Mouse (Mus musculus) stomach, embryonic 14.5 days (tissue): Measurements from ENCODE around the gene Elf5. TPM values are rescaled to one million over a fixed set of nuclear protein-coding genes. Genes with fewer than 3 reads are reported as not detected.

Source experiments
- ATAC-seq: fragments of 200-750 bp; cut with Nextera tagmentation; 2 replicates; pipeline ENCODE4 v1.8.0; 2017; ENCODE audit warnings: low read depth, moderate TSS enrichment; ENCODE audit not compliant: insufficient number of reproducible peaks, insufficient read depth, low FRiP score
- H3K27ac ChIP-seq: fragments of 300-500 bp; sonication (generic); 2 replicates; pipeline ENCODE4 v1.5.1; 2014; ENCODE audit warnings: mild to moderate bottlenecking, low read length, moderate library complexity, mixed read lengths
- H3K27me3 ChIP-seq: fragments of 300-500 bp; sonication (generic); 2 replicates; pipeline ENCODE4 v1.6.1; 2014; ENCODE audit warnings: low read length, control low read depth, mixed read lengths; ENCODE audit not compliant: control insufficient read depth, insufficient read depth
- H3K36me3 ChIP-seq: fragments of 300-500 bp; sonication (generic); 2 replicates; pipeline ENCODE4 v1.6.1; 2014; ENCODE audit warnings: mild to moderate bottlenecking, control low read depth, low read length, moderate library complexity, mixed read lengths; ENCODE audit not compliant: control insufficient read depth, insufficient read depth
- H3K4me1 ChIP-seq: fragments of 300-500 bp; sonication (generic); 2 replicates; pipeline ENCODE4 v1.6.1; 2014; ENCODE audit warnings: low read length, control low read depth, mixed read lengths; ENCODE audit not compliant: control insufficient read depth, insufficient read depth
- H3K4me2 ChIP-seq: fragments of 300-500 bp; sonication (generic); replicated peaks from 2 replicates; pipeline ENCODE4 v1.6.1; 2014; ENCODE audit warnings: low read depth, low read length, control low read depth
- H3K4me3 ChIP-seq: fragments of 300-500 bp; sonication (generic); 2 replicates; pipeline ENCODE4 v1.5.1; 2014; ENCODE audit warnings: low read depth, low read length, control low read depth
- H3K9ac ChIP-seq: fragments of 300-500 bp; sonication (generic); replicated peaks from 2 replicates; pipeline ENCODE4 v1.6.1; 2014; ENCODE audit warnings: low read depth, mild to moderate bottlenecking, control low read depth, low read length, moderate library complexity, mixed read lengths
- H3K9me3 ChIP-seq: fragments of 300-500 bp; sonication (generic); 2 replicates; pipeline ENCODE4 v1.6.1; 2016; ENCODE audit warnings: low read depth, low read length, control low read depth; ENCODE audit not compliant: control insufficient read depth
- WGBS: fragments of 180-500 bp; shearing (Covaris S2); extraction: QIAGEN DNeasy Blood & Tissue Kit; methylation state at CpG from one replicate; pipeline ENCODE4 v1.1.7; 2014; 5-methylcytosine and 5-hydroxymethylcytosine counted together
- polyA plus RNA-seq: library from polyadenylated mRNA; unstranded; fragments of >200 nt; fragmentation: Nextera tagmentation; extraction: Ambion mirVana; gene quantifications from 2 replicates; pipeline ENCODE4 v1.2.1, GENCODE M21; 2014

The Elf5 gene
- polyA plus RNA-seq, 1 experiment from 2014 or later = 3.0 TPM

GRCm38 (mm10) chr2:103457048-103457447 lies 45.6 kb downstream of the Elf5 start:
- ATAC-seq = no peak

GRCm38 (mm10) chr2:103457628-103458027 lies 46.1 kb downstream of the Elf5 start:
- H3K27me3 ChIP-seq = no peaks in the 10 kb centered on the region
- H3K9me3 ChIP-seq = no peaks in the 10 kb centered on the region
- WGBS = 88% methylated on average over 7 of the region's 7 CpGs
- ATAC-seq = no peak
- H3K9ac ChIP-seq = no peak overlapping the region
- H3K4me3 ChIP-seq = no peak overlapping the region
- H3K27ac ChIP-seq = no peak overlapping the region
- no peak overlapping the region for H3K4me2 ChIP-seq
- peaks cover 41% of the 10 kb centered on the region for H3K36me3 ChIP-seq
- H3K4me1 ChIP-seq = 0 out of 2 replicates have a peak, but pooled peaks cover 2% of the 10 kb centered on the region

More at GRCm38 (mm10) chr2:103457048-103457447, 45.6 kb downstream of the Elf5 start:
- 0 out of 2 replicates have a peak, but pooled peaks cover 2% of the 10 kb centered on the region for H3K4me1 ChIP-seq
- H3K4me2 ChIP-seq = no peak overlapping the region
- H3K9ac ChIP-seq = no peak overlapping the region
- no peak overlapping the region for H3K4me3 ChIP-seq
- WGBS = 85% methylated on average over 5 of the region's 5 CpGs
- no peaks in the 10 kb centered on the region for H3K9me3 ChIP-seq
- peaks cover 41% of the 10 kb centered on the region for H3K36me3 ChIP-seq
- no peaks in the 10 kb centered on the region for H3K27me3 ChIP-seq
- H3K27ac ChIP-seq = no peak overlapping the region

- no peak for ATAC-seq
- 92% methylated on average over 10 of the region's 10 CpGs for WGBS
Measured at GRCm38 (mm10) chr2:103459069-103459468, 47.6 kb downstream of the Elf5 start.

GRCm38 (mm10) chr2:103461210-103461609 lies 49.7 kb downstream of the Elf5 start:
- 80% methylated on average over 8 of the region's 8 CpGs for WGBS
- Histone ChIP-seq H3K9ac (no peak overlapping the region), H3K36me3 (peaks cover 24% of the 10 kb centered on the region), H3K4me2 (no peak overlapping the region), H3K27ac (no peak overlapping the region), H3K4me1 (0 out of 2 replicates have a peak, but pooled peaks cover 2% of the 10 kb centered on the region), H3K9me3 (no peaks in the 10 kb centered on the region), H3K27me3 (no peaks in the 10 kb centered on the region), H3K4me3 (no peak overlapping the region)
- ATAC-seq = no peak

More at GRCm38 (mm10) chr2:103459069-103459468, 47.6 kb downstream of the Elf5 start:
- H3K4me2 ChIP-seq = no peak overlapping the region
- no peaks in the 10 kb centered on the region for H3K9me3 ChIP-seq
- H3K4me1 ChIP-seq = 0 out of 2 replicates have a peak, but pooled peaks cover 2% of the 10 kb centered on the region
- no peak overlapping the region for H3K9ac ChIP-seq
- H3K27ac ChIP-seq = no peak overlapping the region
- no peaks in the 10 kb centered on the region for H3K27me3 ChIP-seq
- H3K4me3 ChIP-seq = no peak overlapping the region
- H3K36me3 ChIP-seq = peaks cover 41% of the 10 kb centered on the region

GRCm38 (mm10) chr2:103461743-103462142 lies 50.3 kb downstream of the Elf5 start:
- H3K9me3 ChIP-seq = no peaks in the 10 kb centered on the region
- no peaks in the 10 kb centered on the region for H3K27me3 ChIP-seq
- peaks cover 22% of the 10 kb centered on the region for H3K36me3 ChIP-seq
- ATAC-seq = no peak
- no peak overlapping the region for H3K9ac ChIP-seq
- no peak overlapping the region for H3K4me2 ChIP-seq
- WGBS = 20% methylated on average over 9 of the region's 9 CpGs
- no peak overlapping the region for H3K4me3 ChIP-seq
- H3K4me1 ChIP-seq = 0 out of 2 replicates have a peak, but pooled peaks cover 2% of the 10 kb centered on the region
- H3K27ac ChIP-seq = peak overlapping the region; percentile 4; the same call in 1 of the 2 replicates

- no peak overlapping the region for H3K4me3 ChIP-seq
- no peak overlapping the region for H3K27ac ChIP-seq
- WGBS = 87% methylated on average over 5 of the region's 5 CpGs
- ATAC-seq = no peak
- H3K27me3 ChIP-seq = no peaks in the 10 kb centered on the region
- H3K4me2 ChIP-seq = no peak overlapping the region
- H3K9ac ChIP-seq = no peak overlapping the region
- H3K36me3 ChIP-seq = peaks cover 25% of the 10 kb centered on the region
- H3K4me1 ChIP-seq = 0 out of 2 replicates have a peak, but pooled peaks cover 2% of the 10 kb centered on the region
- no peaks in the 10 kb centered on the region for H3K9me3 ChIP-seq
Measured at GRCm38 (mm10) chr2:103462746-103463145, 51.3 kb downstream of the Elf5 start.

- peaks cover 22% of the 10 kb centered on the region for H3K36me3 ChIP-seq
- ATAC-seq = no peak
- H3K27me3 ChIP-seq = no peaks in the 10 kb centered on the region
- no peak overlapping the region for H3K4me2 ChIP-seq
- 96% methylated on average over 8 of the region's 8 CpGs for WGBS
- H3K4me1 ChIP-seq = 0 out of 2 replicates have a peak, but pooled peaks cover 2% of the 10 kb centered on the region
- no peak overlapping the region for H3K9ac ChIP-seq
- H3K9me3 ChIP-seq = no peaks in the 10 kb centered on the region
- no peak overlapping the region for H3K27ac ChIP-seq
- no peak overlapping the region for H3K4me3 ChIP-seq
Measured at GRCm38 (mm10) chr2:103464524-103464923, 53.0 kb downstream of the Elf5 start.

- no peak for ATAC-seq
- WGBS = 90% methylated on average over 11 of the region's 11 CpGs
- Histone ChIP-seq H3K4me1 (0 out of 2 replicates have a peak, but pooled peaks cover 2% of the 10 kb centered on the region), H3K4me3 (no peak overlapping the region), H3K9ac (no peak overlapping the region), H3K27me3 (no peaks in the 10 kb centered on the region), H3K9me3 (no peaks in the 10 kb centered on the region), H3K27ac (no peak overlapping the region), H3K36me3 (peaks cover 24% of the 10 kb centered on the region), H3K4me2 (no peak overlapping the region)
Measured at GRCm38 (mm10) chr2:103465429-103465828, 53.9 kb downstream of the Elf5 start.

GRCm38 (mm10) chr2:103466272-103466671 lies 54.8 kb downstream of the Elf5 start:
- 0 out of 2 replicates have a peak, but pooled peaks cover 2% of the 10 kb centered on the region for H3K4me1 ChIP-seq
- peaks cover 29% of the 10 kb centered on the region for H3K36me3 ChIP-seq
- 72% methylated on average over 3 of the region's 3 CpGs for WGBS
- H3K9me3 ChIP-seq = no peaks in the 10 kb centered on the region
- H3K4me2 ChIP-seq = no peak overlapping the region
- no peak overlapping the region for H3K4me3 ChIP-seq
- no peaks in the 10 kb centered on the region for H3K27me3 ChIP-seq
- no peak for ATAC-seq
- H3K9ac ChIP-seq = no peak overlapping the region
- H3K27ac ChIP-seq = no peak overlapping the region
